Mouse (Mus musculus): ENCODE data around the gene Fgfr2. TPM values are rescaled to one million over a fixed set of nuclear protein-coding genes. Genes with fewer than 3 reads are reported as not detected.

The Fgfr2 gene
- total RNA-seq, 2 experiments from 2014 or later = 44.0 to 52.8 TPM

DNA sequence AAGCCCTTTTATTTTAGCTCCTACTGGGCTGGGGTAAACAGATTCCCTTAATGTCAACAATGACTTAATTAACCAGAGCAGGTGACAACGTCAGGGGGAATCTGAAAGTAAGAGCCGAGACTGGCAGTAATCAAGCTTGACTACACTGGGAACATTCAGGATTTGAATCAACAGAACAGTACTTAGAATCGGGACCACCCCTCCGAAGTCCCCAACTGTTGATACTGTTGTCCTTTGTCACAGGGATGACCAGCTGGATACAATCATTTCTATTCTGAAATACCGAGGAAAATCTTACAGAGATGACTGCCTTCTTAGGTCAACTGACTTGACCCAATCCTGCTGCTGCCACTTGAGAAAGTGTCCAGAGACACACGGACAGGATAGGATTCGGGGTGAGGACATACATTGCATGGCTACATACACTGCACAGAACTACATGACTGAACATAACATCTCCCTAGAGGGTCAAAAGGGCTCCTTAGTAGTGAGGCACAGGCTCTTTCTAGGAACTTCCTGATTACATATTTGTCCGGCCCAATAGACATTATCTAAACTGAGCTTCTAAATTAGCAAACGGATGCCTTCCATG lies 2864.3 kb downstream of the Fgfr2 start:
- DNase-seq (ENCODE audit: low spot score in 2 of 2) = no peak

DNA sequence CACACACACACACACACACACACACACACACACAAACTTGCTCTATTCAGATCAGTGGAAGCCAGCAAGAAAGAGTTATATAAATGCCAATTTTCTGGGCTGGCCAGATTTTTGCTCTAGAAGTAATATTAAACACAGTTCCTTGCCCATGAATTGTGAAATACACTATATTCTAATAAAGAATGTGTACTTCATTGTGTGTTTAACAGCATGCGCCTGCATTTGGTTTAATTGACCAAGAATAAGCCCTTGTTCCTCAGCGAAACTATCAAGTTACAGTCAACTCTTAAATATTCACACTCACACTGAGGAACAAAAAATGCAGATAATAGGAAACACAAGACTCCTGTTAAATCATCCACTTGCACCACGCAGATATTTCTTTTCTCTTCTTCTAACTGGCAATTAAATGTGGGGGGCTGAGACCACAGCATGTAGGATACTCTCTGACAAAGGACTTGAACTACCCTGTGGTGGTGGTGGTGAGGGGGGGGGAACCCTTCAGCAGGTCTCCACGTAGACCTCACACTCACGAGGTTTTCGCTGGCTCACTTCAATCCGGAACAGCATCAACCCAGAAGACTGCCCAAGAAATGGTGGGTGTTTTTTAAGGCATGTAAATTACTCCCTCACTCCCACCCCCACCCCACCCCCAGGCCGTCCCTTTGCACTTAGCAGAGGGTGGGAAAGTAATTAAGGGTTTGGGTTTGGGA lies 2865.0 kb downstream of the Fgfr2 start:
- no peak for DNase-seq (ENCODE audit: low spot score in 2 of 2)

DNA sequence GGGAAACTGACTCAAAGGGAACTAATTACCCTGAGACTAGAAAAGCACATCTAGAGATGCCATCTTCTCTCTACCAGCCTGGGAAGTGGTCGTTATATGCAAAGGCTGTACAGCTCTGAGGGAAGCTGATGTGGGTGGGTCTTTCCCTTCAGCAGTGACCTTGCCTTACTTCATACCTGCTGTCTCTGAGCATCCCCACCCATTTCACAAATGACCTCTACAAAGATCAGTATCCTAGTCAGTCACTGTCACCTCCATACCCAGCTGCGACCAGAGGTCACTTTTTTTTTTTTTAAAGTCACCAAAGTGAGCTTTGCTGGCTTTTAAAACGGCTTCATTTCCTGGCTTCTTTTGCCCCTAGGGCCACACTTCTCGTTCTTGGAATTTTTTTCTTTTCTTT lies 2869.9 kb downstream of the Fgfr2 start:
- DNase-seq (ENCODE audit: low spot score in 2 of 2) = no peak

- no peak for DNase-seq (ENCODE audit: low spot score in 2 of 2)
Observed at GRCm38 (mm10) chr7:130251936-130252523, 2871.1 kb downstream of the Fgfr2 start.

DNA sequence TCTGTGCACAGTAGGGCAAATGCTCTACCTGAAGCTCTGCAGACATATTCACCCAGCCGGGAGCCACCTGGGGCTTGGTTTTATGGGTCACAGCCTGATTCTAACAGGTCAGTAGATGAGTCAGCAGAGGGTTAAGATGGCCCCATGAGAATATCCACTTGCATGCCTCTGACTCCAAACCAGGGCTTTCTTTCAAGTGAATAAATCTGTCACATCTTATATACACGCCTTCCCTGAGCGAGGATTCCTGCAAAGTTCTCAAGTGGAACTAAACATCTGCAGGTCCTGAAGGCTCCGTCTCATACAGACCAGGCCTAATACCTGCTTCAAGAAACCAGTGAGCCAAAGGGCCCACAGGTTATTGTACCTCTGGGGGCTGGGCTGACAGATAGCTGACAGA lies 2872.2 kb downstream of the Fgfr2 start:
- no peak for DNase-seq (ENCODE audit: low spot score in 2 of 2)

DNA sequence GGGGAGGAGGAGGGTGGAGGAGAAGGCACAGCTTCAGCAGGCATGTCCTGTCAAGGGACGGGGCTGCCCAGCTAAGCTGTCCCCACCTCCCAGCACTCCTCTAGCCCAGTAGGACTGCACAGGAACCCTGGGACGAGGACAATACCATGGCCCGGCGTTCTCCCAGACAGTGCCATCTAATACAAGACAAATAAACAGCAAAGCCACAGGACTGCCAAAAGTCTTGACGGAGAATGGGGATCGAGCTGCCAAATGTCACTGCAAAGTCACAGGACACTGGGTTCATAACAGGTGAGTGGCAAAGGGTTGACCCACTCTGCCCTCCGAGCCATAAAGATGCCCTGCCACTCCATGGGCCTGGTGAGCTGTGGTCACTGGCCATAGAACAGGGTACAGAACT lies 2874.7 kb downstream of the Fgfr2 start:
- no peak for DNase-seq (ENCODE audit: low spot score in 2 of 2)

DNA sequence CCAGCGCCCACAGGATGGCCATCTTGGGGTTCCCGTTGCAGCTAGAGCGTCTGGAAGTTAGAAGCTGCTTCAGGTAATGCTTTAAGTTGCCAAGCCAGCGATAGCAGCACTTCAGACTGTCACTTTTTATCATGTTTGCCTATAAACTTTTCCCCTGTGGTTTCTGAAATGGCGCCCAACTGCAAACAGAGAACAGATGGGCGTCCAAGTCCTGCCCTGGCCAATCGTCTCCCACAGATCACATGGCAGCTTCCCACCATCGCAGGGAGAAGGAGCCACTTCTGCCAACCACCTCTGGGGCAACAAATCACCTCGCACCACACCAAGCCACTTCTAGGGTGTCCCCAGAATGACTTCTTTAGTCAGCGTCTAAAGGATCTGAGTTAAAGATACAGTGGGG lies 2875.3 kb downstream of the Fgfr2 start:
- DNase-seq (ENCODE audit: low spot score in 2 of 2) = no peak

DNA sequence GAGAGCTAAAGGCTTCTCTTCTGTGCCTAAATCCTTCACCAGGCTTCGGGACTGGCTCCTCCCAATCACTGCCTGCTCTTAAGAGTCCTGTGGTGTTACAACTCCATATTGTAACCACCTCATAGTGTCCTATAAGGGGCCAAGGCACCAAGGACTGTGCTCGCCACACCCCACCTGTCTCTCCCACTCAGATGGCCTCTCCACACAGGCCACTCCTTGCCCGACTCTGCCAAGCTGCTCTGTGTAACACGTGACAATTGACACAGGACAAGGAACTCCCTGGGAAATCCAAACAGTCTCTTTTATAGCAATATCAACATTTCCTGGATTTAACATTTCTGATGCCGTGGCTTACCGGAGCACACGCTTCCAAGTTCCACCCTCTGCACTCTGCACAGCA lies 2876.7 kb downstream of the Fgfr2 start:
- DNase-seq (ENCODE audit: low spot score in 2 of 2) = no peak

DNA sequence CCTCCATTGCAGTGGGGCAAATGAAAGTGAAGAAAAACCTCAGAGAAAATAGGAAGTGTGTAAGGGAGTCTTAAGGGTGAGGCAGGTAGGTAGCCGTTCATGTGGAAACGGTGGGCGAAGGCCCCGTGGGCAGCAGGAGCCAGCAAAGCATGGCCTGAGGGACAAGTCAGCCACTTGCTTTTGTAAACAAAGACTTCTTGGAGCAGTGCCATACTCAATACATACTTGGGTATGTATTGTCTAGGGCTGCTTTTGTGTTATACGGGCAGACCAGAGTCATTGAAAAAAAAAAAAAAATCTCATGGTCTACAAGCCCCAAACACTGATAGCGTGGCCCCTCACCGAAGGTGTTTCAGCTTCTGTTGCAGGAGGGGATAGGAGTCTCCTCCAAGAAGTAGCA lies 2878.6 kb downstream of the Fgfr2 start:
- DNase-seq (ENCODE audit: low spot score in 2 of 2) = no peak

DNA sequence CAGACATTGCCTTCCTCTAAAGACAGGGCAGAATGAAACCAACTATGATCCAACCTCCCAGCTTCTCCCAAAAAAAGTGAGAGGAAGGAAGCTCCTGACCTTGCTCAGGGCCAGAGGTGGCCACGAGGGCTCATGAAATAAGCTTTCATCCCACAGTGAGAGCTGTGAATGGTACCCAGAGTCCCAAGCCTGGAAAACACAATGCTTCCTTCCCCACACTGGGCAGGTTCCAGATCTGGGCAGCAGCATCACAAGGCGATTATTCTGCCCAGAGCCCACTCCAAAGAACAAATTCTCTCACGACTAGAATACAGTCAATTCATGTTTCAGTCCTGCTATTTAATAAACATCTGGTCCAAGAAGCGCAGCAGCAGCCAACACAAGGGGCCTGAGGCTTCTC lies 2879.3 kb downstream of the Fgfr2 start:
- DNase-seq (ENCODE audit: low spot score in 2 of 2) = no peak

DNA sequence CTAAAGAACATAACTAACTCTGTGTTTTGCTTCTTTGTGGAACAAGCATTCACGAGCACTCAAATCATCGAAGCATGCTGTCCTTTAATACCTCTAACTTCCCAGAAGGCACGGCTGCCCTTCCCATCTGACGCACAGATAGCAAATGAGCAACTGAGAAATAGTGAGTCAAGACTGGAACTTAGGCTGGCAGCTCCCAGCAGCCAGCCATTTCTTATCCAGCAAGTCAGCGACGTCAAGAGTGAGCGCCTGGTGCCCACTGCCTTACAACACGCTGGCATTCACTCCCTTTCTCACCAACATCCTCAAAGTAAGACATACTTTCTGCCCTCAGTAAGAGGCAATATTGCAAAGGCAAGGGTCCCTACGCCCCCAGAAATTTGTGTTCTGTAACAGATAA lies 2883.0 kb downstream of the Fgfr2 start:
- DNase-seq (ENCODE audit: low spot score in 2 of 2) = no peak

- DNase-seq (ENCODE audit: low spot score in 2 of 2) = no peak
Observed at GRCm38 (mm10) chr7:130237244-130237643, 2885.9 kb downstream of the Fgfr2 start.

- DNase-seq (ENCODE audit: low spot score in 2 of 2) = no peak
Observed at GRCm38 (mm10) chr7:130233777-130234176, 2889.4 kb downstream of the Fgfr2 start.

GRCm38 (mm10) chr7:130230034-130230433 lies 2893.1 kb downstream of the Fgfr2 start:
- no peak for DNase-seq (ENCODE audit: low spot score in 2 of 2)

DNA sequence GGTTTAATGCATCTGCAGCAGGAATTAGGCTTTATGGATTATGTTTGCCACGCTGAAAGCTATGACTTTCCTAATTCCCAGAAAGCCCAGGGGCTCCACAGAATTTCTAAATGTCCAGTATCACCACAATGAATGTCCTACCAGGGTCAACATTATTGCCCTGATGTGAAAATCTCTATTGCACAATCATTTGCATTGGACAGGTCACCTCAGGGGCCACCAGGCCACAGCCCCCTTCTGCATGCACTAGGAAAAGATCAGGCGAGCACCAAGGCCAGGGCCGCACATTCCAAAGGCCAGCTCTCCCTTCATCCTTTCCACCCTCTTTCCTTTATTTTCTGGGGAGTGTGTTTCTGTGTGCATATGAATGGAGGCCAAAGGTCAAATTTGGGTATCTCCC lies 2897.9 kb downstream of the Fgfr2 start:
- DNase-seq (ENCODE audit: low spot score in 2 of 2) = no peak

DNA sequence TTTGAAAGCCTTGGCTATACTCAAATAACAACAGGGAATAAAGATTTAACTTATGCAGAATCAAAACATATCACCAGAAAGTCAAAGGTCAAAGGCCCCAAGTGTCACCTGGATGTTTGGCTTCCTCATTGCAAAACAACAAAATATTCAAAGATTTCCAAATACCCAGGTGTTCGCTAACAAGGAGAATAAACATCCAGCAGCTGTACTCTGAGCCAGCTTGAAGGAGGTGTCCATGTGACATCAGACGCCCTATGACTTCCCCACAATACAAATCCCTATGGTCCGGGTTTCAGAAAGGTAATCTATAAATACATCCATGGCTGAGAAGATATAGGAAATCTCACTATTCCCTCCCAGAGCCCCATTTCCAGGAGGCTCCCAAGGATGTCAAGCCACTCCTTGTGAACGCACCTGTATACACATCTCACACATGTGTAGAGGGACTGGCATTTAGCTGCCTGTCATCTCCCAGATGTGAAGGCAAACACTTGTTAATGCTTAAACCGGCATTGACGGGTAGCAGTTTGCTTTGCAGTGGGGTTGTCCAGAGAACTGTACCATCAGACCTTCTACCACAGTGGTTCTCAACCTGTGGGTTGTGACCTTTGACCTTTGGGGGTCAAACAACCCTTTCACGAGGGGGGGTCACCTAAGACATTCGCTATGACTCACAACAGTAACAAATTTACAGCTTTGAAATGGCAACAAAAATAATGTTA lies 2900.4 kb downstream of the Fgfr2 start:
- DNase-seq (ENCODE audit: low spot score in 2 of 2) = no peak

GRCm38 (mm10) chr7:130221661-130222387 lies 2901.3 kb downstream of the Fgfr2 start:
- no peak for DNase-seq (ENCODE audit: low spot score in 2 of 2)

DNA sequence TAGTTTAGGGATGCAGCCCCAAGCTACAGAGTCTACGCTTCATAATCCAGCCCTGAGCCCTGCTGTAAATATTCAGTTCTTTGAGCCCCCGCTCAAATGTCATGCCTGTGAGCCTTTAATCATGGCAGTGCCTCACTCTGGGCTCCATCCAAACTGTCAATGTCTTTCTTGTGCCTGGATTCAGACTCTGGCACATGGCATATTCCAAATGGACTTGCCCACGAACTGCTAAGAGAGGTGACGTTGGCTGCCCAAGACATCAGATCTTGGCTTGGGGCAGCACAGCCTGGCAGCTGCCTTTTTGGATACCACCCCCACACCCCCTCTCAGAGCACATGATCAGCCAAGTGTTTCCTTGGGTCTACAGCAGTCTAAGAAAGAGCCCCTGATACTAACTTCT lies 2902.5 kb downstream of the Fgfr2 start:
- no peak for DNase-seq (ENCODE audit: low spot score in 2 of 2)

DNA sequence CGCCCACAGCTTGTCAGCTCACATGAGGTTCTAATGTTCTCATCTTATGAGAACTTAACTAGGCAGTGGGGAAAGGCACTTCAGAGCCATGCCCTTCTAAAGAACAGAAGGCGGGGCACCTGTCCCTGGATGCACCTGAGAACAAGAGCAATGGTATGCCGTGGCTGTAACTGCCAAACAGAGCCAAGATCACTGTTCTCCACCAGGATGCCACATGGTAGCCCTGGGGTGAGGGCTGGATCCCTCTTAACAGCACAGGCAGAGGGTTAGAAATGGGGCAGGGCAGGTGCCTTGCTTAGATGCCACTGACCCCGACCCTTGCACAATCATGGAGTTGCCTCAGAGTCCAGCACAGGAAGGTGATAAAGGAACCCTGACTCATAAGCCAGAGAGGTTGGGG lies 2903.3 kb downstream of the Fgfr2 start:
- no peak for DNase-seq (ENCODE audit: low spot score in 2 of 2)

- no peak for DNase-seq (ENCODE audit: low spot score in 2 of 2)
Observed at GRCm38 (mm10) chr7:130216272-130216671, 2906.9 kb downstream of the Fgfr2 start.

Data from left cerebral cortex, adult 18-20 months (tissue).